Mouse (Mus musculus) liver, adult 2 months (tissue): ENCODE results near the gene Olfml2a.

Experiments used
- CTCF ChIP-seq: fragments of 200-500 bp; IDR thresholded peaks from 2 replicates; pipeline ENCODE4 v1.5.1; 2011; ENCODE audit warnings: low read depth, low read length, control low read depth
- POLR2A ChIP-seq: fragments of 200-500 bp; IDR thresholded peaks from 2 replicates; pipeline ENCODE4 v1.6.1; 2011; ENCODE audit warnings: low read length, control low read depth; ENCODE audit not compliant: insufficient read depth; ENCODE audit errors: extremely low read depth

DNA sequence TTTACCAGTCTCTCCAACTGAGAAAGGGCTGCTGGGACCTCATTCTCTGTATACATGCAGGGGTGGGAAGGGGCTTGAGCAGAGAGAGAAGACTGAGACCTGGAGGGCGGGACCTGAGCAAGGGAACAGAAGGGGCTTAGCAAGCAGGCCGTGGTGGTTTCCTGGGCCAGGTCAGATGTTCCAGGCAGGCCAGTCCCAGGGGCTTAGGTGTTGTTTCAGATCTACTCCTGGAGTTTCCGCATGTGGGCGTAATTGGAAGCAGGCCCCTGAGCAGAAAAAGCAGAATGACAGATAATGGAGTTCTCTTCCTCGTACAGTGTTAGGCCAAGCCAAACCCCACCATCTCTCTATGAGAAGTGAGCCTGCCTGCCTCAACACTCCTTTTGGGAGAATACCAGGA, 3.2 kb downstream of the Olfml2a start:
- no peak for TF ChIP-seq CTCF
- no peak for TF ChIP-seq POLR2A
